Mouse (Mus musculus): ENCODE measurements around the gene Pkdrej. TPM values are rescaled to one million over a fixed set of nuclear protein-coding genes. Genes with fewer than 3 reads are reported as not detected.

Gene Pkdrej
- polyA plus RNA-seq, 1 experiment = not detected

- no peak for TF ChIP-seq GATA1 (IDR thresholded peaks at IDR 0.05; ENCODE audit: low read length)
Observed at GRCm38 (mm10) chr15:85787482-85787881, 34.1 kb downstream of the Pkdrej start.

GRCm38 (mm10) chr15:85786711-85787110 lies 34.8 kb downstream of the Pkdrej start:
- TF ChIP-seq GATA1 (IDR thresholded peaks at IDR 0.05; ENCODE audit: low read length) = no peak

GRCm38 (mm10) chr15:85784341-85784740 lies 37.2 kb downstream of the Pkdrej start:
- no peak for TF ChIP-seq GATA1 (IDR thresholded peaks at IDR 0.05; ENCODE audit: low read length)

- no peak for TF ChIP-seq GATA1 (IDR thresholded peaks at IDR 0.05; ENCODE audit: low read length)
Observed at GRCm38 (mm10) chr15:85783146-85783545, 38.4 kb downstream of the Pkdrej start.

GRCm38 (mm10) chr15:85776771-85777170 lies 44.8 kb downstream of the Pkdrej start:
- no peak for TF ChIP-seq GATA1 (IDR thresholded peaks at IDR 0.05; ENCODE audit: low read length)

- no peak for TF ChIP-seq GATA1 (IDR thresholded peaks at IDR 0.05; ENCODE audit: low read length)
Observed at GRCm38 (mm10) chr15:85776241-85776640, 45.3 kb downstream of the Pkdrej start.

GRCm38 (mm10) chr15:85775001-85775400 lies 46.5 kb downstream of the Pkdrej start:
- TF ChIP-seq GATA1 (IDR thresholded peaks at IDR 0.05; ENCODE audit: low read length) = no peak

GRCm38 (mm10) chr15:85774419-85774818 lies 47.1 kb downstream of the Pkdrej start:
- TF ChIP-seq GATA1 (IDR thresholded peaks at IDR 0.05; ENCODE audit: low read length) = no peak

GRCm38 (mm10) chr15:85772146-85772740 lies 49.3 kb downstream of the Pkdrej start:
- TF ChIP-seq GATA1 (IDR thresholded peaks at IDR 0.05; ENCODE audit: low read length) = no peak

GRCm38 (mm10) chr15:85771306-85772121 lies 50.0 kb downstream of the Pkdrej start:
- TF ChIP-seq GATA1 (IDR thresholded peaks at IDR 0.05; ENCODE audit: low read length) = no peak

GRCm38 (mm10) chr15:85768991-85769390 lies 52.5 kb downstream of the Pkdrej start:
- no peak for TF ChIP-seq GATA1 (IDR thresholded peaks at IDR 0.05; ENCODE audit: low read length)

- TF ChIP-seq GATA1 (IDR thresholded peaks at IDR 0.05; ENCODE audit: low read length) = no peak
Observed at GRCm38 (mm10) chr15:85766677-85767076, 54.9 kb downstream of the Pkdrej start.

- TF ChIP-seq GATA1 (IDR thresholded peaks at IDR 0.05; ENCODE audit: low read length) = no peak
Observed at GRCm38 (mm10) chr15:85765022-85765421, 56.5 kb downstream of the Pkdrej start.

Other genes with a start within 250 kb of the Pkdrej start
- not detected in 2 replicates for gene Wnt7b, start 239.3 kb downstream of the Pkdrej start, polyA plus RNA-seq (2012)
- gene Ppara, start 86.8 kb downstream of the Pkdrej start, polyA plus RNA-seq (2012) = not detected in 2 replicates
- gene Cdpf1, start 10.0 kb downstream of the Pkdrej start, polyA plus RNA-seq (2012) = 14.2 and 19.5 TPM in 2 replicates
- gene Ttc38, start 10.6 kb upstream of the Pkdrej start, polyA plus RNA-seq (2012) = 1.3 and 3.1 TPM in 2 replicates
- 87.8 and 97.1 TPM in 2 replicates for gene Gtse1, start 38.0 kb upstream of the Pkdrej start, polyA plus RNA-seq (2012)
- 47.2 and 57.8 TPM in 2 replicates for gene Trmu, start 57.6 kb upstream of the Pkdrej start, polyA plus RNA-seq (2012)
- 0.39 and 0.56 TPM in 2 replicates for gene Celsr1, start 212.0 kb upstream of the Pkdrej start, polyA plus RNA-seq (2012)
- gene Gramd4, start 236.0 kb upstream of the Pkdrej start, polyA plus RNA-seq (2012) = 30.9 and 33.5 TPM in 2 replicates

All from G1E-ER4 (cell line).